Mouse (Mus musculus) 3134 (cell line): Measurements from ENCODE around the gene Ccr9.
A peak's percentile ranks its signal among the peaks of the same experiment; 100 is the strongest.

ENCODE experiments used
- DNase-seq: peaks from one replicate; pipeline ENCODE4 v3.0.0-alpha.2; 2011; ENCODE audit warnings: low spot score; ENCODE audit not compliant: insufficient read length; ENCODE audit errors: extremely low read depth

The Ccr9 gene

DNA sequence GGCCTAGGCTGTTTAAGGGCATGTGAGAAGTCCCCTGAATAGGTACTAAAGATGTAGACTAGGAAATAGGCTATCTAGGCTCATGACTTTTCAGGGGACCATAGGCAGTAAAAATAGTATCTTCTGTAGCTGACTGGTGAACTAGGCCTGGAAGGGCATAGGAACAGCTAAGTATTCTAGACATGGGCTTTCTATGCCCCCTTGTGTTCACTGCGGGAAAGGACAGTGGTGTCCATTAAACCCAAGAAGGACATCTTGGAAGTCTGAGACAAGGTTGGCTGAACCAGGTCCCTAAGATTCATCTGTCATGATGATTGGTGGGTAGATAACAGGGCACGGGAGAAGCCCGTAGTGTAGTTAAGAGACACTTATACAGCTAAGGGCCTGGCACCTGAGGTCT, 117.9 kb downstream of the Ccr9 start:
- DNase-seq: no peak

DNA sequence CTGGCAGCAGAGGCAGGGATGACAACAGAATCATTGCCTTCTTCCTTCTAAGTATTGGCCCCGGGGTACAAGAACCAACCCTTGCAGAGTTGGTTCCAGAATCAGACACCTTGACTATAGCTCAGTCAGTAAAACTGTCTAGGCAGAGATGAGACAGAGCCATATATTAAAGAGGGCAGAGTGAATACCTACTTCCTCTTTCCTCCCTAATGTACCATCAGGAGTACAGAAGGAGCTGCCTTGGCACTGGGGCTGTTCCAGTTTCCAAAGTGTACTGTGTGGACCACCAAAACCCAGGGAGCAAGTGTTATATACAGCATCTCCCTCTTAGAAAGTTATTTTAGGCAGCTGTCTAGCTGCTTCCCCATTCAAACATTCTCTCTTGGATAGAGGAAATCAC, 123.3 kb downstream of the Ccr9 start:
- no peak for DNase-seq

GRCm38 (mm10) chr9:123802421-123802820, 124.2 kb downstream of the Ccr9 start:
- DNase-seq: no peak

DNA sequence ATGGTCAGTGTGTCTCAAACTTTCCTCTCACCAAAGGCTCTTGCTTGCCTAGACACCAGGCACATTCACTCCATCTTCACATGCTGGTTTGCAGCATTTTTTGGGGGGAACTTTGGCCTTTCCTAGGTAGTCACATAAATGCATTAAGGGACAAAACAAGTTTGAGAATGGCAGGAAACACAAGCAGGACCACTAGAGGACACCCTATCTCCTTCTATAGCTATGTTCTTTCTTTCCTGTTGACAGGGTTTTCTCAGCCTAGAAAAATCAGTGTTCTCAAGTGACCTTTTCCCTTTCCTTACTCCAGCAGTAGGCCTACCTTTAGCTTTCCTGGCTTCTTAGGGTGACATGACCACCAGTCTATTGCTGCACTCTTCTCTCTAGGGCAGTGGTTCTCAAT, 124.7 kb downstream of the Ccr9 start:
- no peak for DNase-seq

DNA sequence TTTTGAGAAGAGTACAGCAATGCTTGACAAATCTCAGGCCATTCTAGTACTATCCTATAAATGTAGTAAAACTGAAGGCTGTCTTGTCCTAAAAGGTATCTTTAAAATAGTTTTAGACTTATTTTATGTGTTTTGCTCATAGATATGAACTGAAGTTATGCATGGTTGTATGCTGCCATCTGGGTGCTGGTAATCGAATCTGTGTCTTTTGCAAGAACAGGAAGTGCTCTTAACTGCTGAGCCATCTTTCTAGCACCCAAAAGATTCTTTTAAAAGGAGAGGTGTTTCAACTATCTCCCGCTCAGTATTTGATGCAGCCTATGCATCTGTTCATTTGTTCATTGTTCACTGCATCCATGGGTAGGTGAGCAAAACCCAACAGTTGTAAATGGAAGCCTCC, 127.0 kb downstream of the Ccr9 start:
- DNase-seq: no peak

DNA sequence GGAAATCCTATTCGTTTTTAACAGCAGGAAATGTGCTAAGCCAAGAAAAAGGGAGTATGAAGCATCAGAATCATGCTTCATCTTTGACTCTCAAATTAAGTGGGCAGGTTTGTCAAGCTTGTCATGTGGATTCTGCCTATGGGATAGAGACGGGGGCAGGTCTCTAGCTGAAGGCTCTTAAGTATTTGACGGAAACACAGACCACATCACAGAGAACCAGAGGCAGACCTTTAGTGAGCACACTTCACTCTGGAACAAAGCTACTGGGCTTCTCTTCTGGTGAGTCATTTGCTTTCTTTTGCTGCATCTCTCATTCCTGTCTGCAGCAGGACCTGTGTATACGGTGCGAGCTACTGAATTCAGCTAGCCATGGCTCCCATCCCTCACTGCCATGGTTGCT, 128.0 kb downstream of the Ccr9 start, which contains the start of gene Cxcr6:
TSS of gene Cxcr6 (plus strand) at position 209 of the 400 bp plus-strand sequence.
- DNase-seq: no peak

DNA sequence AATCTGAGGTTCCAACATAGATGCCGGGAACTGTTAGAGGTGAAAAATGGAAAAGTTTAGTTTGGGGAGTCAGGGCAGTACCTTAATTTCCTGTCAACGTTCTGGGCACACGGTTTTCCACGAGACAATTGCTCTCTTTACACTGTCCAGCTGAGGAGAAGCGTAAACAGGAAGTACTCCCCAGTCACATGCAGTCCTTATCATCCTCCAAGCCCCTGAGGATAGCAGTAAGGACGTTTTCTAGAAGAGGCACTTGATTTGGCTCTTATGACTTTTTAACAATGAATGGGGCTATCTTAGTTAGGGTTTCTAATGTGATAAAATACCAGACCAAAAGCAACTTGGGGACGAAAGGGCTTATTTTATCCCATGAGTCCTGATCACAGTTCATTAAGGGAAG, 130.3 kb downstream of the Ccr9 start:
- DNase-seq: no peak

DNA sequence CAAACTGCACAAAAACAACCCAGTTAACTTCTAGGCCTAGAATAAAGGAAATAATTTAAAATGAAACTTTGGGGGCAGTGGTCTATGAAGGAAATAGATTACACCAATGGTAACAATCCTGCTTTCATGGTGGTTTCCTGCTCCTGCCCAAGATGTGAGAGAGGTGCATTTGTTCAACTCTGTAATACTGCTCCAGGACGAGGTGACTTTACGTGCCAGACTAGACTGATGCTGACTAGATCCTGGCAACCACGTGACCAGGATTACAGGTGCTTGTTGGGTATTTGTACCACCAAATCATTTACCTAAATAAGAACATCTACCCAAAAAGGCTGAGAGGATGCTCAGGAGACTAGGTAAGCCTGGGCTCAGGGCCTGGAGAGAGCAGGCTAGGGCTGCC, 133.6 kb downstream of the Ccr9 start:
- no peak for DNase-seq

DNA sequence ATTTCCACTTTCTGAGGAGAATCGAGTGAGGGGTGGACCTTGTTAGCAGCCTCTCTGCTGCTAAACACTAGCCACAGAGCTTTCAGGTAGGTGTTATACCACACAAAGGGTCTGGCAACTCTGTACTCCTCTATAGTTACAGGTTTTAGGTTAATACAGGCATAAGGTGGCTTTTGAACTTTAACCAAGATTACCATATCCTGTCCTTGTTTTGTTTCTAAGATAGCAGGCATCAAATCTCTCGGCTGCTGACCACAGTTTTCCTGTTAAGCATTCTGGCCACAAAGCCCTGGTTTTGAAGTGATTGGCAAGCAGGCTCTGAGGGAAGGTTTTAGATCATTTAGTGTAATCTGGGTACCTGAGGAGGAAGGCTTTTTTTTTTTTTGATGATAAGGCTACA, 136.1 kb downstream of the Ccr9 start:
- no peak for DNase-seq

DNA sequence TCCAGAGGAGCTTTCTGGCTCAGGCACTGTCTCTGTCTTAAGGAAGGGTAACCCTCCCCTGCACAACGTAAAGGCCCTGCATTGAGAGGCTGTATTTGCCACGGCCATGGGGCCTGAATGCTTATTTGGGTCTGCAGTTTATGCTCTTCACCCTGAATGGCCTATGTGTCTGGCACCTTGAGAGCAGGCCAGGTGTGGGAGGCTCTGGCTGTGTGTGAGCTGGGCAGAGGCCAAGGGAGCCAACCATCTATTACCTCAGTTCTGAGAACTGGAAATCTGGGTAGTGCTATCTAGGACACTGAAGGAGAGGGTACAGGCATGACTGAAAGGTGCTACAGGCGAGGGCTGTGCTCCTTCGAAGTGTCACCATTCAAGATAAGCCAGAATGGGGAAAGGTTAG, 136.6 kb downstream of the Ccr9 start:
- no peak for DNase-seq

DNA sequence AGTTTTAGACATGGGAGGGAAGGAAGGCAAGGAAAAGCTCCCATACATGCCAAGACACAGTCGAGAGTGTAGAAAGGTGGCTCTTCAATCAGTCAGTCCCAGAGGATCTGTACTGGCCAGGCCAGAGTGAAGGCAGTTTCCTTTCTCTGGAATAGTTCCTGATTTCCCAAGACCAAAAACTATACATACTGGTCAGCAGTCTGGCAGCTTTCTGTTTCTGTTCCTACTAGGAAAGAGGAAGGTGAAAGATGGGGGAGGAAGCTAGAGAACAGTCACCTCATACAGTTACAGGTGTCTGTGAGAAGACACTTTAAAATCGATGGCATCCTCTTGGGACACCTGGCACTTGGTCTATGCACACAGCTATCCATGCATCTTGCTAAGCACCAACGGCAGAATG, 137.2 kb downstream of the Ccr9 start:
- no peak for DNase-seq

- DNase-seq: no peak
These were observed 137.8 kb downstream of the Ccr9 start for GRCm38 (mm10) chr9:123815996-123816395.

- peak; percentile 19 for DNase-seq
These were observed 140.4 kb downstream of the Ccr9 start for GRCm38 (mm10) chr9:123818601-123819000.

DNA sequence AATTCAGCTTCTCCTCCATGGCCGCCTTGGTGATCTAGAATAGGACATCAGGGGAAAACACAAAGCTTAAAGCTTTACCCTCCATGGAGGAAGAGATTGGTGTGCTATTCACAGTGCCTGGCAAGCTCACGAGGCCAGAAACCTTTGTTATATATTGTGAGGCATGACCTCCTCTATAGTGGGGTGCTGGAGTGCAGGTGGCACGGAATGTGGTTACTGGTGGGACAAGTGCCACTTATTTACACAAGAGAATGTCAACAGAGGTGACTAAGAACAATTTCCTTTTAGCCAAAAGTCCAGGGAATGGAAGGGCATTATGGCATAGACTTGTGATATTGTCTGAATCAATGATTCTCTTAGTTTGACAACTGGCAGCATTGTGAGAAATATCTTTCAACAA, 148.4 kb downstream of the Ccr9 start:
- no peak for DNase-seq

GRCm38 (mm10) chr9:123828916-123829315, 150.7 kb downstream of the Ccr9 start:
- no peak for DNase-seq
